Mouse (Mus musculus) megakaryocyte-erythroid progenitor cell, adult 5-6 weeks (primary cell): ENCODE results near the gene Dalrd3. TPM values are rescaled to one million over a fixed set of nuclear protein-coding genes. Genes with fewer than 3 reads are reported as not detected.

Experiments used
- ATAC-seq: replicated peaks from 2 replicates; pipeline ENCODE4 v1.8.0; 2016; ENCODE audit warnings: mild to moderate bottlenecking, inconsistent platforms; ENCODE audit not compliant: severe bottlenecking, poor library complexity, low FRiP score, low TSS enrichment
- total RNA-seq, 2 experiments: library from RNA; stranded (forward) in 1 of 2; stranded (reverse) in 1 of 2; fragments of 200-1000, 215-1000 nt in 1 of 2; fragments of >200 nt in 1 of 2; fragmentation: Nextera tagmentation in 1 of 2; gene quantifications; 2 replicates each; pipeline ENCODE4 v1.2.3; 2014 to 2017

Dalrd3 gene
- total RNA-seq, 2 experiments from 2014 or later = 61.0 to 182 TPM

DNA sequence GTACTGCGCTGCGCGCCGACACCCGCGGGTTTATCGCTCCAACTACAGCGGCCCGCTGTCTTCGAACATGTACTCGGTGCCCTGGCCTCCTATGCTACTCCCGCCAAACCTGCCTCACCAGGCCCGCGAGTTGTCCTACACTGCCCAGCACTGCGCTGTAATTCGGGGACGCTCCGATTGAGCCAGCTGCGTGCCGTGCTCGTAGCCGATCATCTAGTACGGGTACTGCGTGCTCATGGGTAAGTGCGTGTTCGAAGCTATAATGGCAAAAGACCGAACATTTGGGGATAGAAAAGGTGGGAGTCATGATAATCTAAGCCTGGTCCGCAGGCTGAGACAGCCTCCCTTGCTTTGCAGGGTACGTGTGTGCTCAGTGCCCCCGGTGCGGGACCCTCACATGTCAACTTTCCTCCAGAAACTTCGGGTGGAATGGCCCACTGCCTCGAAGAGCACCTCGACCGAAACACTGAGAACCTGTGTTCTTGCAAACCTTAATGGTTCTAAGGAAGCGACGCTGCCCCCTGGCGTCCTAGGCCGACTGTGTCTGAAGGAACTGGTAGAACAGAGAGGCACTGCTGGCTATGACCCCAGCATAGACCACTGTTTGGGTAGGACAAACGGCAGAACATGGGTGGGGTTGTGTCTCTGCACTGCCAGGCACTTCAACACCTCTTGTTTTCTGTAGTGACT, 666 bp downstream of the Dalrd3 start:
- ATAC-seq = peak; percentile 23; the same call in 1 of the 2 replicates

DNA sequence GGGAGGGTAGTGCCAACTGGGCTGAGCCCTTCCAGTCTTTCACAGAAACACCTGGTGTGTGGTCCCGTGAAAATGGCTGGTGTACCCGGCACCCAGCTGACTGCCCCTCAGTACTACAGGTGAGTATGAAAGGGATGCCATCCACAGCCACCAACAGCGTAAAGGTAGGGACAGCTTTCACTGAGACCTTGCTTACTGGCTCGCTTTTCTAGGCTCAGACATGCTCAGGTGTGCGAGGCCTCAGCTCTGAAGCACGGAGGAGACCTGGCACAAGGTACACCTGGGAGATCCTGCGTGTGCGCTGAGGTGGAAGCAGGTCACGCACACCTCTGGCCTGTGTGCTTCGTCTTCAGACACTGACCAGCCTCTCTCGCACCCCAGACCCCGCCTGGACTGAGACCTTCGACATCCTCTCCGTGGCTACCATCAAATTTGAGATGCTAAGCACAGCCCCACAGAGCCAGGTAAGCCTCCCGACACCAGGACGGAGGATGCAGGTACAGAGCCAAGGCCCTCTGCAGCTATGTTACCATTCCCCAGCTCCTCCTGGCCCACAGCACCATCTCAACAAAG, 1.8 kb downstream of the Dalrd3 start:
- ATAC-seq = no peak

DNA sequence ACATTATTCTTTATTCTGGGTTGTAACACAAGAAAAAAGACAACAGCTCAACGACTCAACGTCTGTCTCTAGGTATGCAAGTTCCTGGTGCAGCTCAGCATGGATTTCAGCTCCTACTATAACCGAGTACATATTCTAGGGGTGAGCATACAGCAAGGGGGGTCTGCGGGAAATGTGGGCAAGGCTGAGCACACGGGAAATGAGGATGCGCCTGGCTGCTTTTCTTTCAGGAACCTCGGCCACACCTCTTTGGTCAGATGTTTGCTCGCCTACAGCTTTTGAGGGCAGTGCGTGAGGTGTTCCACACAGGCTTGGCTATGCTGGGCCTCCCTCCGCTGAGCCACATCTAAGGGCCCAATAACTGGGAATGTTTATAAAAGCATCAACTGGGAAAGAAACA, 2.6 kb downstream of the Dalrd3 start:
- ATAC-seq = no peak

DNA sequence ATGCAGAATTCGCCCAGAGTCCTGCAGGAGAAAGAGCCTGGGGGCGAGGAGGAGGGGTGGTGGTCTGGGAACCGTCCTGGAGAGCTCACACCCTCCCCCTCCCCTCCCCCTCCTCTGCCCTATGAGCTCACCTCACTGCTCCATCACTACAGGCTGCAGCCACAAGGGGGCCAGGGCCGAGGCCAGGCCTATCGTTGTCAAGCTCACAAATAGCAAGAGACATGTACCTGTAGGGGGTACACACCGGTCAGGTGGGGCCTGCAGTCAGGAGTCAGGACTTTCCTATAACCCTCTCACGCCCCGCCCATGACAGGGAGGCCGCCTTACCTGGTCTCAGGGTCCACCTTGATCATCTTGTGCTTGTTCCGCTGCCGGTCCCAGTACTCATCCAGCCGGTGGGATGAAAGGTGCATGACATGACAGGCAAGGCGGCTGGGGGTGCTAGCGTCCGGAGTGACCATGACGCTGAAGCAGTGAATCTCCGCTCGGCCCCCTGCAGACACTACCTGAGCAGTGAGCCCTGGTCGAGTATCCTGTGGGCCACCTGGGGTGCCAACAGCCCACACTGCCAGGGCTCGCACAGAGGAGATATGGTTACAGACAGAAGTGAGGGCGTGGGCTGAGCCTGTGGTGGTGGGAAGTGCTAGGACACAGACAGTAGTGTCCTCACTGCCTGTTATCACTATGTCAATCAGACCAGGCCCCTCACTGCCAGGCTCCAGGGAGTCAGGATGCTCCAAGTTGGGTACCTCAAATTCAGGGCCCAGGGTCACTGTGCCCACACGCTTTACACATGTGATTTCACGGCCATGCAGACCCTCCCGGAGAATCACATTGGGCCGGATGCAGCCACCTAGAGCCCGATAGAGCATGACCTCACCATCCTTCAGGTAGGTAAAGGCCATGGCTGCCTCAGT, 4.3 kb downstream of the Dalrd3 start:
- ATAC-seq = no peak

DNA sequence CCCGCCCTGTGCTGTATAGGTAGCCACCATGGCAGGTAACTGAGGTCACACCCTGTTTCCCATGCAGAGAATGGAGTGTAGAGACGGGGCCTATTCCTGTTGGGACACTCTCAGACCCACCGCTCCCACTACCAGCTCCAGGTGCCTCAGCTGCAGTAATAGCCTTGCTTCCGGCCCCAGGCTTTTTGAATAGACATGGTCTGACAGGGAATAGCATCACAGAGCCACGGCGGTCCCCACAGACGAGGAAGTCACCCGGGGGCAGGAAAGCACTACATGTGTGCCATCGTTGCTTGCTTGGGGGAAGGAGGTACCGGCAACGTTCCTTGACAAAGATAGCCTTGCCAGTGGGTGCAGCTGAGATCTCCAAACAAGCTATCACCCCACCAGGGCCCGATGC, 5.2 kb downstream of the Dalrd3 start:
- ATAC-seq = no peak

DNA sequence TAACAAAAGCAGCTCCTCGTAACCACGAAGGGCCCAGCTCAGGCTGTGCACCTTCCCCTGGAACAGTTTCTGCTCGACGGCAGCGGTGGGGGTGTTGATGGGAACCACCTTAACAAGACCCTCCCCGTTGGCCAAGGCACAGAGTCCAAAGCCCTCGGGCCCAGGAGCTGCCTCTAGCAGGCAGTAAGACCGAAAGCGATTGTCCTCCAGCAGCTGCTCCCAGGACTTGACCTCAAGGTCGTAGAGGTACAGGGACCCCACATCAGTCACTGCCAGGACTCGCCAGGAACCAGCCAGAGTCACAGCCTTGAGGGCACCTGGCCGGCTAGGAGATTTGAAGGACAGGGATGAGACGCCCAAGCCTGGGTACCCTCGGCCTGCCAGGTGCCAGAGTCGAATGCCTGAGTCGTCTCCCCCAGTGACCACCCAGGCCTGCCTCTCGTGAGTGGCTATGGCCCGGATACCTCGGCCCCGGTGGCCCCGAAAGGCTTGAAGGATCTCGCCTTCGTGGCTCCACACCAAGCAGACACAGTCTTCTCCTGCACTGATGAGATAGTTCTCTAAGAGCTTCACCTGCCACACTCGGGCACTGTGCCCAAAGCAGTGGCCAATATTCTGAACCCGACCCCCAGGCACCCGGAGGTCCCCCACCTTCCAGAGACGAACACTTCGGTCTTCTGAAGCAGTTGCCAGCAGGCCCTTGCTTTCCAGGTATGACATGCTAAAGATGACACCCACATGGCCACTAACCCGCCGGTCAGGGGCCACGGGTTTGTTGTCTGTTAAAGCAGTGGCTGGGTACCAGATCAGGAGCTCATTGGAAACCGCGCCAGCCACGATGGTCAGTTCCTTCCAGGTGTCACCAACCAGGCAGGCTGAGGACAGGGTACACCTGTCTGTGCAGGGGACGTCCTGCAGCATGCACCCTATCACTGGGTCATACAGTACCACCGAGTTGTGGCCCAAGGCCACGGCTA, 5.9 kb downstream of the Dalrd3 start:
- no peak for ATAC-seq

DNA sequence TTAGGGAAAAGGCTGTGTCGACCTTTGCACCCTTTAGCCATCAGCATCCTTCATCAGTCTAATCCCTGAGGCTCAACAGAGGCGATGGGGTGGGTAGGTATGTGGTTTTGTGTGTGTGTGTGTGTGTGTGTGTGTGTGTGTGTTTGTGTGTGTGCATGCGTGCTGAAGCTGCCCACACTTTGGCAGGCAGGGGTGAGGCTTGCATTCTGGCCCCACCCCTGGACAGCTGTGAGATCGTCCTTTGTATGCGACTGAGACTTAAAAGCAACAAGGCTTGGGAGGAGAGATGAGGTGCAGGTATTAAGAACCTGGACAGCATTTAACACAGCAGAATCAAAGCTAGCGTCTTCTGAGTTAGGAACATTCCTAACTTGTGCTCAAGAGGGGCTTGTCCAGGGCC, 7.3 kb downstream of the Dalrd3 start:
- no peak for ATAC-seq

DNA sequence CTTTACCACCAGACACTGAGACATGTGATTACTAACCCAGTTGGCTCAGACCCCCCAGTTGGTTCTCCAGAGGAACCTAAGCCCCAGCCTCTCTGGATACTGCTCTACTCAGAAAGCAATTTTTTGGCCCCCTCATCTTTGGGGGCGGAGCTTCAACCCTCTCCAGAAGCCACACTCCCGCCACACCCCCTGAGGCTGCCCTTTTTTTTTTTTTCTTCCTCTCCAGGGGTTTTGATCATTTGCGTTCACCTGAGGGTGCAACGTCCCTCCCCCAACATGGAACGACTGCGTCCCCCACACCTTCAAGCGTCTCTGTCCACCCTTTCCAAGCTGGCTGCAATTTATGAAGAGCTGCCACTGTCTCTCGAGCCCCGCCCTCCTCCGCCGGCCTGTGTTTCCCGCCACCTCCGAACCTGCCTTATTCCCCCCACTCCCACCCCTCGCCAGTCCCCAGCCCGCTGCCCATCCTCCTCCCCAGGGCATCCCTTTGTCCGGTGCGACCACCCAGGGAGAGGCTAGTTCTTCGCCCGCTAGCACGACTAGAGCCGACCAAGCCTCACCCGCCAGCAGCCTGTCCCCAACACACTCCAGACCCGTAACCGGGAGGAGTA, 8.4 kb downstream of the Dalrd3 start:
- ATAC-seq = no peak

DNA sequence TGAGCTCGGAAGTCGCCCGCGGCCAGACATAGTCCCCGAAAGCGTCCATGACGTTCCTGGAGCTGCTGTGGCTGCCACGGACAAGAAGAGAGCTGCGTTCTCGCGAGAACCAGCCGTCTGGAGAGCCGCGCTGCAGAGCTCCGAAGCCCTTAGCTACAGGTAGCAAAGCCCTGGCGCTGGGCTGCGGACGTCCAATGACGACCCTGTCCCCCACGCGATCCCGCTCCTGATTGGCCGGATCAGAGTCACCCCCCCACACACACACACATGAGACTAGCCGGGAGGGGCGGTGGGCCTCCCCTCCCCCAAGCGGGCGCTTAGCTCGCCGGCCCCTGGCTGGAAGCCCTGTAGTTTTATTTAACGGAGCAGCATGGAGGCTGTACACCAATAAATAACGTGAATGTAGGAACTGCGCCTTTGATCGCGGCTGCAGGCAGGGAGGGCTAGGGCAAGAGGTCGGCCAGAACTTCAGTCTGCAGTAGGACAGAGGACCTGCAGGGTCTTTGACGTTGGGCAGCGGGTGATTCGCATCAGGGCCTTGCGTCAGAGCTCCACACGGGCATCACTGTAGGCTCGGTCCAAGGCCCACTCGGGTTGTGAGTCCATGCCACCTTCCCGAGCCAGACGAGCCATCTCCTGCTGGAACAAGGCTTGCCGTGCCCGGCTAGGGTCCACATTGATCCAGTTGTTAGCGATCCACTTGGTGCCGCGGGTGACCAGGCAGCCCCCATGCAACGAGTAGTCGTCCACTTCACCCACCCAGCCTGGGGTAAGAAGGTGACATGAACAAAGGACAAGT, 9.1 kb downstream of the Dalrd3 start, which contains the start of gene Wdr6:
Gene Wdr6 (minus strand): TSS at position 195 of the 799 bp plus-strand sequence.
- ATAC-seq = peak; percentile 89

DNA sequence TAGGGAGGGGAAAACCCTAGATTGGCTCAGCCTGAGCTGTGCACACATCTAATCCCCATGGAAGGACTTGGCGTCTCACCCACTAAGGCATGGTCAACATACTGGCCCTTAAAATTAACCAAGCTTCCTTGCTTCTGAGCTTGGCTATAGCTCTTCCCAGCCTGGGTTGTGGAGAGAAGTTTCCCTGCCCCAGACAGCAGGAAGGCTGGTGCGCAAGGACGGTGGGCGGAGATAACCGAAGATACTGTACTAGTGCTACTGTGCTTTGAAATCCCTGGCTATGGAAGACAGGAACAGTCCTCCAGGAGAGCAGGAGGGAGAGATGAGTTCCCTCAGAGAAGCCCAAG, 9.6 kb downstream of the Dalrd3 start:
- ATAC-seq = no peak

DNA sequence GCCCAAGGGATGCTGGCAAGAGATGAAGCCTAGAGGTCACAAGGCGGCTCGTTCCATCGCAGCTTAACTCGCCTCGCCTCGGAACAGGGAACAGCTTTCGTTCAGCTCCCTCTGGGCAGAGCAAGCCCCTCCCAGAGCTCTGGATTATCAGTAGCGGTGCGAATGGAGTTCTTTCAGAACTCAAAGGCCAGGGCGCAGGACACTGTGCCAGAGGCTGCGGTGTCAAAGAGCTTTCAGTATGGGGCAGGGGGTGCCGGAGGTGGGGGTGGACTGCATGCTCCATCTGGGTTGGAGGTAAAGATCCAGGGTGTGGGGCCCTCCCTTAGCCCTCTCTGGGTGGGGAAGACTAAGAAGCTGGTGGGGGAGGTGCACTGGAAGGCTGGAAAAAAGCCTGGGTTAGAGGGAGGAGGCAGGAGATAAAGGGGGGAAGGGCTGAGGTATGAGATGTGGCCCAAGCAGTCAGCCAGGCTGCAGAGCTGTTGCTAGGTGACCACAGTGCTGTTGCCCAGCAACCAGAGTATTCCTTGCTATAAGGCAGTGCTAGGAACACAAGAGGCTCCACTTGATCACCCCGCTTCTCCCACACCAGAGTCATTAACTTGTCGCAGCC, 18.0 kb downstream of the Dalrd3 start:
- ATAC-seq = no peak

DNA sequence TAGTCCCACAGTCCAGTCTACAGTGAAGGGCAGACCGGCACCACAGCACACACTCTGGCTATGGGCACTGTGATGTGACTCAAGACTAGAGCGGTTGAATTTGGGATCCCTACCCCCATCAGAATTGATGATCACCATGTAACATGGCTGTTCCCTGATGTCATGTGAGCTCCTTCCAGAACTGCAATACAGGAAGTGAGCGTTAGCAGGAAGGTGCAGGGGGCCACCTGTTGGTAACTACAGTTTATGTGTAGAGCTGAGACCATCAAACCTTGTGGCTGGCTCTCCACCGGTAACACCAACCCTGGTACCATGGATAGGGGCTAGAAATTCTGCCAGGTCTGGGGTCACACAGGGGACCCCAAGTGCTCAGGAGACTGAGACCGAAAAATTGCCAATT, 19.5 kb downstream of the Dalrd3 start:
- 0 out of 2 replicates have a peak, but pooled peaks have one; percentile 8 for ATAC-seq

DNA sequence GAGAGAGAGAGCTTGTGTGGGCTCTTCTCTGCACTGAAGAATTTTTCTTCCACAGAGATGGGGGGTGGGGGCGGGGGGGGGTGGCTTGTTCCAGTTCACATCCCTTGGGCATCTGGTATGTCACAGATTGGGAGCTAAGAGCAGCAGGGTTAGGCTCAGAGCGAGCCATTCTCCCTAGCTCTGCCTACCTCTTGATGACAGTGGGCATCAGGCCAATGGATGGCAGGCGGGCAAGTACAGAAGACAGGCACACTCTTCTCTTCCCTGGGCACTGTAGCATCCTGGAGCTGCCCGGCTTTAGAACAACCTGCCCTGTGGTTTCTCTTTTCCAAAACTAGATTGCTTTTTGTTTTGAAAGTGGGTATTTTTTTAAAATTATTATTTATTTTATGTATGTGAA, 21.8 kb downstream of the Dalrd3 start:
- no peak for ATAC-seq

DNA sequence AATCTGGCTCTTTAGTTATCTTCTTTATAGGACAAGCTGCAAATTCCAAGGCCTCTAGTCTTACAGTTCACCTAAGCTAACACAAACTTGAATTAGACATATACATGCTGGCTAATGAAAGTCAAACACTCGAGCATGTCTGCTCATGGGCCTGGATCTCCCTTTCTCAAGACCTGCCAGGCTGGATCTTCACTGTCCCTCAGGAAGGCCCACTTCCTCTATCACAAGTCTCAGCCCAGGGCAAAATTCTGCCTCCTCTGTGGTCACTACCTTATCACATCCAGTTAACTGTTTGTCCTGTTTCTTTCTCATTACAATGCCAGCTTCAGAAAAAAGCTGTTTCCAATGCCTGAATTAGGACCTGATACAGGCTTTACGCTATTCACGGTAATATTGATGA, 24.7 kb downstream of the Dalrd3 start:
- ATAC-seq = no peak

DNA sequence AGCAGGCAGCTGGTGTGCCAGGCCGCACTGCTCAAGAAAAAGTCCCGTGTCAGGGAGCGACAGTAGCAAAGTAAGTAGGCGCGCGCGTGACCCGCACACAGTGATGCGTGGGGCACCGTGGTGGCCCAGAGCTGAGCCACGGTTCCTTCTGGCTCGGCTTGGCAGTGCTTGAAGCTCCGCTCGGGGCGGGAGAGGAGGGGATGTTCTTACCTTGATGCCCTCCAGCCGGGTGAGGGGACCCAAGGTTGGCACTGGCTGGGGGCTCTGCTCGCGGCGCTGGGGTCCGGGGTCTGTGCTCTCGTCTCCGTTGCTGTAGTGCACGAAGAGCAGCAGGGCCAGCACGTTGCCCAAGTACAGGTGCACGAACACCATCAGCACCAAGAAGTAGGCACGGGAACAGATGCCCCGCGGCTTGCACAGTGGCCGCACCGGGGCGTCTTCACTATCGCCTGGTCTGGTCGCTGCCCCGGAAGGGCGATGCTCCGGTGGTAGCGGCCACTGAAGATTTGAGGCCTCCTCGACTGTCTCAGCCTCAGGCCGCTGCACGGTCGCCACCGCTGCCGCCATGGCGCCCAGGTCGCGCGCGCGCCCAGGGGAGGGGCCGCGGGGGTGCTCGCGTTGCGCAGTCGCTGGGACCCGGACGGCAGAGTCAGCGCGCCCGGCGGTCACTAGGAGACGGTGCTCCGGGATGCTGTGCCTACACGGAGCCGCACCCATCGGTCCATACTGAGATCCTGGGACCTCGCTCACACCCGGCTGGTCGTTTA, 27.5 kb downstream of the Dalrd3 start, which contains the start of gene P4htm:
Gene P4htm (minus strand): TSS at position 670 of the 767 bp plus-strand sequence.
- ATAC-seq = peak; percentile 78

DNA sequence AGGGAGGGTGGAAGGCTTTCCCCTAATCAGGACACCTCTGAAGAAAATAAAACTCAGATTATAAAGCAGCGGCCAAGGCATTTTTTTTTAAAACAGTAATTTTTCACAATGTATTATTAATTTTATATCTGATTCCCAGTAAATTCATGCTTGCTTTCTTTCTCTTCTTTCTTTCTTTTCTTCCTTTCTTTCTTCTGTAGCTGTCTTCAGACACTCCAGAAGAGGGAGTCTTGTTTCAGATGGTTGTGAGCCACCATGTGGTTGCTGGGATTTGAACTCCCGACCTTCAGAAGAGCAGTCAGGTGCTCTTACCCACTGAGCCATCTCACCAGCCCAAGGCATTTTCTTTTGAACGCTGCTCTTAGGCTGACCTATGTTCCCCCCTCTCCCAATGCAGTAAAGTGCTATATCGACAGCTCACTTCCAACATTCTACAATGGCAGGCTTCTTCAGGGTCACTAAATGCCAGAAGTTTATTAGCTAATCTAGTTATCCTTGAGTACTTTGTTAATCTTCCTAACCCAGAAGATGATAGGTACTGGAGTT, 29.4 kb downstream of the Dalrd3 start:
- ATAC-seq = no peak

DNA sequence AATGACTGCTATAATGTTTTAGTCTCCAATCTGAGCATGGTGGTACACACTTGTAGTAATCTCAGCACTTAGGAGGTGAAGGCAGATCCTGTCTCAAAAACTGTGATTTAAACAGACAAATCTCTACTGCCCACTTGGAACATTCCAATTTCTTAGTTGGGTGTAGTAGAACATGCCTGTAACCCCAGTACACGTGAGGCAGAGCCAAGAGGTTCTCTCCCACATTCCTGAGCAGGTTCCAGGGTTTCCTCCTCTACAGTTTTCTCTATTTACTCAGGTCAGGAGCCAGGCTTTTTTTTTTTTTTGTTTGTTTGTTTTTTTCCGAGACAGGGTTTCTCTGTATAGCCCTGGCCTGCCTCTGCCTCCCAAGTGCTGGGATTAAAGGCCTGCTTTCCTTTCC, 30.3 kb downstream of the Dalrd3 start:
- ATAC-seq = no peak
